Mouse (Mus musculus) gastrocnemius, postnatal 36 days (tissue): Measurements from ENCODE around the gene Gm6096. TPM values are rescaled to one million over a fixed set of nuclear protein-coding genes. Genes with fewer than 3 reads are reported as not detected.
A peak's percentile ranks its signal among the peaks of the same experiment; 100 is the strongest.

ENCODE experiments used
- DNase-seq, 2 experiments: peaks; one replicate each; pipeline ENCODE4 v3.0.0; 2022
- intact Hi-C: fragments of 180-260 bp; cut with DNase I; formaldehyde crosslinking; loops from one replicate; pipeline ENCODE4 v1.15.1; 2025
- total RNA-seq, 2 experiments: library from RNA; stranded (reverse); gene quantifications; 2 replicates each; pipeline ENCODE4 v1.2.3; 2021

Gm6096 gene
- total RNA-seq, 2 experiments from 2014 or later: not detected

- DNase-seq: no peak
- intact Hi-C loops: no loop called here
These were observed 16.0 kb upstream of the Gm6096 start for GRCm38 (mm10) chr7:34234610-34235561.

DNA sequence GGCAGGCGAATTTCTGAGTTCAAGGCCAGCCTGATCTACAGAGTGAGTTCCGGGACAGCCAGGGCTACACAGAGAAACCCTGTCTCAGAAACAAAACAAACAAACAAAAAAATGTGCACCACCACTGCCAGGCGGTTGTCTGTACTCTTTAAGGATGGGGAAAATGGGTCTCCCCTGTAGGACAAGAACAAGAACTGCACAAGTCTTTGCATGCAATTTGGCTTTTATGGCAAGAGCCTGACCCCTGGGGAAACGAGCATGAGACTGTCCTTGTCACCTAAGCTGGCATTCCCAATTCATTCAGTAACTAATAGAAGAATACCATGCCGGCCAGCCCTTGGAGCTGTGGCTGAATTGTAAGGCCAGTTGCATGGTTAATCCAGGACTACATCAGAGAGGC is 15.2 kb upstream of the Gm6096 start:
- no peak for DNase-seq
- intact Hi-C loops: no loop called here

GRCm38 (mm10) chr7:34238086-34238485 is 12.8 kb upstream of the Gm6096 start:
- DNase-seq: no peak
- intact Hi-C loops: no loop called here

DNA sequence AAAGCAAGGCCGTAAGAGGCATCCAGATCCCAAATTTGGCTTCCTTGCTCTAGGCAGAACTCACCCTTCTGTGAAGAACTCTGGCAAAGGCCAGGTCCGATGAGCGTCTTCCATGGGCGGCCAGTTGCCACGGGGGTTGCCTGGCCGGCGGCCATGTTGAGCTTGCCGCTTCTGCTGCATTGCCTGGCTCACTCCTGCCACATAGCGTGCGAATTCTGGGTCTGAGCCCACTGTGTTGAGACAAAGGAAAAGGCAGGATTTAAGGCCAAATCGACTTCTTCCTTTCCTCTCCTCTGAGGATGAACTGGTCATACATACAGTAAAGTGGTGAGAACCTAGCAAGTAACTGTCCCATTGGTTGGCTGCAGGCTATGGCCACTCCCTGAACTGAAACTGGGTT is 8.7 kb upstream of the Gm6096 start:
- intact Hi-C loops: loop anchor here (10.0 kb wide), 1 partner anchor 403 kb away; no protein-coding TSS in a partner anchor
- DNase-seq: no peak

GRCm38 (mm10) chr7:34246870-34247499 is 3.9 kb upstream of the Gm6096 start:
- no peak for DNase-seq
- intact Hi-C loops: loop anchor here (10.0 kb wide), 1 partner anchor 398 kb away; no protein-coding TSS in a partner anchor

DNA sequence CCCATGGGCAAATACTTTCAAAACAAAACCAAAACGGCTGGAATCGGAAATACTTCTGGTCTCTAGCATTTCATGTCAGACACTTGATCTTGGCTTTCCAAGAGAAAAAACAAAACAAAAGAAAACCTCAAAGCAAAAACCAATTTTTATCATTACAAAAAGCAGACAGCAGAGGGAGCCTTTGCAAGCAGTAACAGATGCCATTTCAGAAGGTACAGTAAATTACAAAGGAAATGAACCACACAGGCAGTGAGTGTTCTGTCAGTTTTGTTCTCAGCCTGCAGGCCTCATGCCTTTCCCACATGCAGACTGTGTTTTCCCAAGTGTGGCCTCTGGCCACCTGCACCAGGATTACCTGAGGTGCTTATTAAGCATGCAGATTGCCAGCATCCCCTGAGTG is 1.2 kb downstream of the Gm6096 start:
- no peak for DNase-seq

DNA sequence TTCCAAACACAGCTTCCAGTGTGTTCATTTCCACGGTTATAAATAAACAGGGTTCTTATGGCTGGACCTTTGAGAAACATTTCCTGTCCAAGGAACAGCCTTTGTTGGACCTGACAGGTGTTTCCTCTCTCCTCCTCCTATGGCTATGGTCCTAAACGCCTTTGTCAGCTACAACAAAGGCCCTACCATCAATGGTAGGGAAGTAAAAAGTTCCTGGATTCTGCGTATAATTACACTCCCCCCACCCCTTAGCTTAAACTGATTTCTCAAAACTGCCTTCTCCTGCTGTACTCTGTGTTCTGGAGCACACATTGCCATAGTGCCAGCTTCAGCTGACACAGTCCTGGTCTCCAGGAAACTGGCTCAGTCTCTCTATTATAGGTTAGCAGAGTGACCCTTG is 4.3 kb downstream of the Gm6096 start:
- no peak for DNase-seq
- intact Hi-C loops: no loop called here

More for the DNA sequence above, 1.2 kb downstream of the Gm6096 start:
- intact Hi-C loops: loop anchor here (5.0 kb wide), 1 partner anchor 105 kb away; no protein-coding TSS in a partner anchor

DNA sequence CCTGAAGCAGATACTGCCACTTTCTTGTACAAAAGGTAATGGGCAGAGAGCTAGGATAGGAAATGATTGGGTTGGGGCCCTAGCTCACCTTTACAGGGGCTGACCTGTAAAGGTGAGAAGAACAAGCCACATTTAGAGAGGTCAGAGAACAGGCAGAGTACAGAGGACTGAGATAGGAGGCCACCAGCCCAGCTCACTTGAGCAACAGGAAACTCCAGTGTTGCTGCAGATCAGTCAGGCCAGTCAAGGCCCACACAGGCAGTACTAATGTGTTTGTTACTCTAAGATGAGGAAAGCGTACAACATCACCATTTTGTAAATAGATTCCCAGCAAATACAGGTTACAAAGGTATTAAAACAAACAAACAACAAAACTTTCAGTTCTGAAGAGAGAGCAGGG is 5.1 kb downstream of the Gm6096 start:
- DNase-seq: no peak
- intact Hi-C loops: no loop called here

DNA sequence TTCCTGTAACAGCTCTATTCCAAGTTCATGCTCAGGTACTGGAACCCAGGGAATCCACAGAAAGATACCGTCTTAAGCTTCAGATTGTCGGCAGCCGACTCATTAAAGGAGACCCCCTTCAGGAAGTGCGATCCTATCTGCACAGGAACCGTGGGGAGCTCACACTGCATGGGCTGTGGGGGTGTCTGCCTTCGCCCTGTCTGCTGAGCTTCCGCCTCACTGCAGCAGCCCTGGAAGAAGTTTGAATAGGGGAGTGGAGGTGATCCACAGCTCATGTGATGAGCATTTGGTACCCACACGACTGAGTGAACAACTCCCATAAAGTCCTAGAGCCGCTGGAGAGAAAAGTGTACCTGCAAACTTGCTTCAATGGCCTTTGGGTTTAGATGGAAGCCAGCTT is 6.4 kb downstream of the Gm6096 start:
- DNase-seq: no peak
- intact Hi-C loops: no loop called here

- intact Hi-C loops: no loop called here
- no peak for DNase-seq
These were observed 7.6 kb downstream of the Gm6096 start for GRCm38 (mm10) chr7:34258407-34258806.

DNA sequence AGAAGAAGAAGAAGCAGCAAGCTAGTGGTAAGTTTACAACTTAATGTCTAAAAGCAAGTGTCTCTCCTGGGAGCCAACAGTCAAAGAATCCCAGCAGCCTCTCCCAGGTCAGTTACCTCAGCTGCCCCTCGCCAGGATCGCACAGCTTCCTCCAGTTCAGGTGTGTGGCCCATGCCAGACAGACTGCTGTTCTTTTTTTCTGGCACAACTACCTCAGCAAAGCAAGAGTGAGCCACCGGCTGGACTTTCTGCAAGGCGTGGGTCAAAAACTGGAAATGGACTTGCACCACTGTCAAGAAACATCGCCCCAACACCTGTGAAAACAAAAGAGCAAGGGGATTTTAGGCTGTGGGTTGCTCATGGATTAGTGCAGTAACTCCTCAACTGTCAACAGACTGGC is 12.6 kb downstream of the Gm6096 start:
- intact Hi-C loops: no loop called here

DNA sequence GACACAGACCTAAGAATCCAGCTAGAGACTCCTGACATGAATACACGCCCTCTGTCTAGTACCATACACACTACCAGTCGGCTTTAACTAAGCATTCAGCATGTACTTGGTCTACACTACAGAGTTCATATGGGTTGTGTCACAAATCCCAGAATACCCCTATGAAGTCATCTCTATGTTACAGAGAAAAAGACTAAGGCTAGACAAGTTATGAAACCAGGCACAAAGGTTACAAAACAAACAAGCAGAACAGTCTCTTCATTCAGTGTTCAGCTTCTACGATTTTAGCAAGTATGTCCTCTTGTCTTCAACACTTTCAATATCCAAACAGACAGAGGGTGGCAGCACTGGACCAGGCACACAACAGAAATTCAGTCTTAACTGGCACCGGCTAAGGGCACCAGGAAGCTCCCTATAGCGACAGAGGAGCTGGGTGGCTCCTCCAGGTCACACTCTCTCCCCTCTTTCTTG is 15.1 kb downstream of the Gm6096 start:
- peak; percentile 22 to 43 for DNase-seq
- intact Hi-C loops: loop anchor here (5.0 kb wide), 1 partner anchor 71 kb away; no protein-coding TSS in a partner anchor

More for the DNA sequence above, 12.6 kb downstream of the Gm6096 start:
- DNase-seq: no peak

DNA sequence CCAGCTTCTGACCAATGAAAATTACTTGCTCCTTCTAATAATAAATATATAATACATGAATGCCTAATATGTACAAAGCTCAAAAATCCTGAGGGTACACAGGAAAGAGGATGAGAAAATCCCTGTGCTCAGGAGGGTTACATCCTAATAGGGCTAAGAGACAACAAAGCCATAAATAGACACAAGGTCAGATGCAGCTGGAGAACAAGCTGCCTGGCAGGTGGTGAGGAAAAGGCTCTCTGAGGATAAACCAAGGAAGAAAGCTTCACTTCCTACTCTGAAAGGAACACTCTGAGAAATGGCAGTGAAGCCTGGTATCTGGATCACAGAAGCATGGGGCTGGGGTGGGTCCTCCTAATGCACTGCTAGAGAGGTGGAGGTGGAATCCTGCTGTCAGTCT is 15.6 kb downstream of the Gm6096 start:
- intact Hi-C loops: loop anchor here (5.0 kb wide), 1 partner anchor 71 kb away; no protein-coding TSS in a partner anchor

DNA sequence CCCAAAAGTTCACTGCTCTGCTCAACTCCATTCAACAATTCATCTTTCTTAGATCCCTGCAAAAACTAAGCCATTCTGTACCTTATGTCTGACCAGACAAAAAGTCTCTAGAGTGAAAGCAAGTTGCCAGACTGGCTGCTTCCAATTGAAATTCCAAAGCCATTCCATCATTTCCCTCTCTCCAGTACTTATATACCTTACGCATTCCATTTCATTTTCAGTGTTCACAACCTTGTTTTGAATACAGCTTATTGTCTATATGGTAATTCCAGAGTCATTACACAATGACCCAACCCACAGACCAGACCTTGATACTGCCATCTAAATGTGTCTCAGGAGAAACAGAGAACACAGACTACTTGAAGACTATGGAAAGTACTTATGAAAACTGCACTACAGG is 17.6 kb downstream of the Gm6096 start:
- DNase-seq: no peak
- intact Hi-C loops: loop anchor here (5.0 kb wide), 1 partner anchor 69 kb away; no protein-coding TSS in a partner anchor

More for the DNA sequence above, 15.6 kb downstream of the Gm6096 start:
- no peak for DNase-seq

DNA sequence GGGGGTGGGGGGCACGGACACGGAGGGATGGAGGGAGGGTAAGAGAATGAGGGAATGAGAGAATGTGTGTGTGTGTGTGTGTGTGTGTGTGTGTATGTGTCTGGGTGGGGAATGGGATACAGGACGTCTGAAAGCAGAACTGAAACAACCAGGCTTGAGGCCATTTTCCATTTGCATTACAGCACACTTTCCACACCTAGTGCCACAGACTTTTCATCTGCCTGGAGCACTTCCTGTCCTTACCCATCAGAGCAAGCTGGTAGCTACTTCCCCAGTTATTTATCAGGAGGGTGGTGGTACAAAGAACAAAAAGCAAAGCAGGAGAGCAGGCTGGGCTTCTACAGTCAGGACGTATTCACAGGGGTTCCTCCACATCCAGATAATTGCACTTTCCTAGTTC is 21.6 kb downstream of the Gm6096 start:
- intact Hi-C loops: no loop called here
- DNase-seq: no peak

GRCm38 (mm10) chr7:34276066-34276465 is 25.2 kb downstream of the Gm6096 start:
- DNase-seq: no peak
- intact Hi-C loops: no loop called here

DNA sequence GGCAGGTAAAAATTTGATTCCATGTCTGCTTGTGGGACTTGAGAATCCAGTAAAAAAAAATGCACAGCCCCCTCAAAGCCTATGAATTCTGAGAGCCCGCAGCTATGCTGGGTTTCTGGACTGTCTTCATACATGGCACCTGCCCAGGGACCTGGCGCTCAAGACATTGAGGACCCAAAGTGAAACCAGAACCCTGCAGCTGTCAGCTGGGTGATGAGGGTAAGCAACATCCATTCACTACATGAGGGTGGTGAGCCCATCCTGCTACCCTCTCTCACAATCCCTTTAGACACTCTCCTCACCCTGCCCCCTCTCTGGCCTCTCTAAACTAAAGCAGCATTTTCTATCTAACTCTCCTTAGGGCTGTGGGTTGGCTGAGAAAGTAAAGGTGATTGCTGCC is 26.8 kb downstream of the Gm6096 start:
- DNase-seq: peak in 1 of 2 experiments; percentile 35

DNA sequence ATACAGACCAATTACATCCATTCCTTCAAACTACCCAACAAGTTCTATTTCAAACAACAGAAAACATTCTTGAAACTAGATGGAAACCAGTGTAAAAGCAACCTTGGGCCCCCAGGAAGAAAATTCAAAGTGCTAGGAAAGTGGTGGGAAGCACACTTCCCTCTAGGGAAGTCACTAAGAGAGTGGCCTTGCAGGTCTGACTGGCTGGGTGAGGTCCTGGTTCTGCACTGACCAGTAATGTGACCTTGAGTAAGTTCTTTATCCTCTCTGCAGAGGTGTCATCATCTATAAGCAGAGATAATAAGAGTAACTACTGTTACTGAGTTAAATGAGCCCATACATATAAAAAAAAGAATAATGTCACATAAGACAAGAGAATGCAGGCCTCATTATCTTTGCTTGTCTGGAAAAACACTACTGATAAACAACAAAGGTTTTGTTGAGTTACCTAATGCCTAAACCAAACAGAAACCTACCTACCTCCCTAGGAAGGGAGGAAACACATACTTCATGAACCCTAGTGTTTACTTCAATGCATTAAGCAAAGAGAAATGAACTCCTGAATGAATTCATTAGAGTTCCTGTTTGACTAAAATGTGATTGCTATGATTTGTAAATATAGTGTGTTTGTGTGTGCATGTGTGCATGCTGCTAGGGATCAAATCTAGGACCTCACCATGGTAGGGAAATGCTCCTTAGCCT is 39.8 kb downstream of the Gm6096 start:
- intact Hi-C loops: no loop called here
- no peak for DNase-seq

More for the DNA sequence above, 26.8 kb downstream of the Gm6096 start:
- intact Hi-C loops: no loop called here

DNA sequence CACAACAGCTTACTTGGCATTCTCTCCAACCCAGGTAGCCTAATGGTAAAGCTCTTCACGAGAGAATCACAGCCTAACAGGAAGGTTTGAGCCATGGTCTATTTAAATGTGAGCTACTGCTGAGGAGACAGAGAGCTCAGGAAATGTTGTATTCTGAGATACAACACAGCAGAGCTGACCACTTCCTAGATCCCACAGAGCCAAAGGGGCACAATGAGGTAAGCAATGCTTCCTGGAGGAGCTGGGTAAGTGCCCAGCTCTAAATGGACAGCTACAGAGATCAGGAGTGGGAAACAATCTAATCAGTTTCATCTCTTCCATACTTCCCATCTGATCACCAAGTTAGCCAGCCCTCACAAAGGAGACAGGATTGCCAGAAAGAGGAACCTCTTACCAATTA is 40.4 kb downstream of the Gm6096 start:
- no peak for DNase-seq
- intact Hi-C loops: no loop called here

- intact Hi-C loops: no loop called here
- DNase-seq: no peak
These were observed 41.8 kb downstream of the Gm6096 start for GRCm38 (mm10) chr7:34292633-34293032.

GRCm38 (mm10) chr7:34296124-34296523 is 45.3 kb downstream of the Gm6096 start:
- intact Hi-C loops: no loop called here

More at GRCm38 (mm10) chr7:34296124-34296523, 45.3 kb downstream of the Gm6096 start:
- no peak for DNase-seq
